Mouse (Mus musculus) bone marrow, adult 2 months (tissue): Measurements from ENCODE around the gene Soat1.

Experiments used
- CTCF ChIP-seq: fragments of 200-500 bp; IDR thresholded peaks from 2 replicates; pipeline ENCODE4 v1.5.1; 2011; ENCODE audit warnings: low read length, control low read depth; ENCODE audit not compliant: control insufficient read depth, insufficient read depth
- POLR2A ChIP-seq: fragments of 200-500 bp; IDR thresholded peaks from 2 replicates; pipeline ENCODE4 v1.6.1; 2011; ENCODE audit warnings: low read depth, mild to moderate bottlenecking, control low read depth, low read length, borderline replicate concordance; ENCODE audit not compliant: control insufficient read depth

DNA sequence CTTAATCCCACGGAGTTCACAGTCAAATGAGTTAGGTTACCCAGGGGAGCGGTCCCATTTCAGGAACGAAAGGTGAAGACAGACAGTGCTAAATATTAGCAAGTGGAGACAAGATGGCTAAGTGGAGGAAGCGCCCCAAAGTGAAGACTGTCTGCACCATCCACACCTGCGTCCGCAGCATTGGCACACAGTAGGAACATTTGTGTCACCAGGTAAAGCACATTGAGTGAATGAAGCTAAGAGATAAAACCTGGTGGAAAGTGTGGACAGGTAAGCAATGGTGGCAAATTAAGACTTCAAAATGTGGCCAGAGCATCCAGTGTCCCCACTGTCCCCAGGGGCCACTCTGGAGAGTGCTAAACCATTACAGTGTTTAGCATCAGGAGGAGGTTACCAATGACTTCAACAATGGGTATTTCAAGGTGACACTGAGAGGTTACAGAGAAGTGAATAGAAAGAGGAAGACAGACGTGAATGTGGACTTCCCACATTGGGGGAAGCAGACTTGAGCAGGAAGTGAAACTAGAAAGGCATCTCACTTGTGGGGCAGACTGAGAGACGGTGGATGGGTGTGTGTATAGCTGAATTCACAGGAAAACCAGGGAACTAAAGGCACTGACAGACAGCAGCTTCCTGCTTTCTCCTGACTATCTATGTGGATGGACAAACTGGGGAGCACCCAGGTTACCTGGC lies 37.0 kb downstream of the Soat1 start:
- TF ChIP-seq POLR2A (no peak), CTCF (no peak)
